Mouse (Mus musculus) CH12F3 (cell line): ENCODE data around the gene Gm2237.
"Not testable (repeated sequence)": the region's sequence is repeated elsewhere in the genome, so short reads cannot be mapped to it uniquely, and the experiment has no call there.

ENCODE experiments used
- in situ Hi-C: fragments of 300-500 bp; cut with MboI; formaldehyde crosslinking; loops from 2 replicates; pipeline ENCODE4 v1.14.3; 2020; ENCODE audit warnings: low sequenced_read_pairs

Gm2237 gene

DNA sequence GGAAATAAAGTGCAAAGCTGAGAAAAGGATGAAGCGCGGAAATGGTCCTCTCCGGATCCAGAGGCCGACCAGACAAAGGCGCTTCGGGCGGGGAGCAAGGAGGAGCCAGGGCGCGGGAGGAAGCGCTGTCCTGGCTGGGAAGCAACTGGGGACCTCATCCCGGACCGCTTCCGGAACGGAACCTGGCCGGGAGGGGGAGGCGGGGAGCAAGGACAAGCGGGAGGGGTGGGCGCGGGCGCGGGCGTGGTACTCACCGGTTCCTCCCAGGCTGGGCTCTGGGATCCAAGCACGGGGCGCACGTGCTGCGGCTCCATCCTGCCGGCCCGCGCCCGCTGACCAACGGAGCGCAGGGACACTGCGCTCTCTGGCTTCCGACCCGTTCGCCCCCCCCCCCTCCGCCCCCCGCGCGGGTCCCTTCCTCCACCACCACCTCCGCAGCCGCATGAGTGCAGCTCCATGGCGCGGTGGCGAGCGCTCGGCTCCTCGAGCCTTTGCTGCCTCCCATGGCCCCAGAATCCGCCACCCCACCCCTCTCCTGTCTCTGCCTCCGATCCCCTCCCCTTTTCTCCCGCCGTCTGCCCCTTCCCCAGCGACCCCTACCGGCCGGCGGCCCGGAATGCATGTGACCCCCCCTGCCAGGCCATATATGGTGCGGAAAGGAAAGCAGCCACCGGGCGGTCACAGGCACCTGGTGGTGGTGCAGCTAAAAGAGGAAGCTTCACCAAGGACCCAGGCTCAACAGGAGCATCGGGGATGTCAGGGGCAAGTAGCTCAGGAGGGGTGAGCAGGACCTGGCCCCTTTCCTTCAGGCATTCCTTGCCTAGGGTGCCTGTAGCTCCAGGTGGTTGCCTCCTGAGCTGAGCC is at the start of gene Gm2237:
Gm2237 (minus strand) TSS at position 332 of the 864 bp plus-strand sequence.
- in situ Hi-C loops = not testable (repeated sequence)

DNA sequence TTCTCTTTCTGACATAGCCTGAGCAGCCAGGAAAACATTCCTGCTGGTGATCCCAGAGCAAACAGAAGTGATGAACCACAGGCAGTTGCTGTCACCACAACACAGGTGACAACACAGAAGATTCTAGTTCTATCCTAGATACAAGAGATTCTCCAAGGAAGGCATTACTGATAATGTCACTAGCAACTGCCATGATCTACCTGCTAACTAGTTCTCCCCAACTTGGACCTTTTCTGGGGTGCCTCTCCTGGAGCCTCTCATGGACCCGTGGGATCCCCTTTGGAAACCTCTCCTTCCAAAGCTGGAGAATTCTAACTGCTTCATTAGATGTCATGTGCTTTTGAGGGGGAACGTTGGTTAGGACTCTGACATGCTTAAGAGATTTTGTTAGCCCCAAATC is 17.5 kb upstream of the Gm2237 start, which contains the start of gene Gm5458:
Gm5458 (minus strand) TSS at position 101 of the 400 bp plus-strand sequence.
- in situ Hi-C loops = not testable (repeated sequence)

GRCm38 (mm10) chr14:19549863-19550262 is 35.1 kb downstream of the Gm2237 start, which contains the start of gene Gm2244:
Gene Gm2244, minus strand, starts transcription at chr14:19549963.
- in situ Hi-C loops = not testable (repeated sequence)
